Mouse (Mus musculus) brain, embryonic 14.5 days (tissue): Measurements from ENCODE around the gene Tpm1.

Experiments
- CTCF ChIP-seq: fragments of 200-500 bp; IDR thresholded peaks from 2 replicates; pipeline ENCODE4 v1.5.1; 2012; ENCODE audit warnings: inconsistent platforms, mild to moderate bottlenecking, moderate library complexity, borderline replicate concordance; ENCODE audit not compliant: insufficient read depth, insufficient read length; ENCODE audit errors: extremely low read depth
- POLR2A ChIP-seq: fragments of 200-500 bp; IDR thresholded peaks from 2 replicates; pipeline ENCODE4 v1.6.1; 2012; ENCODE audit warnings: mild to moderate bottlenecking, inconsistent platforms, borderline replicate concordance; ENCODE audit not compliant: poor library complexity, insufficient read depth, insufficient read length, severe bottlenecking; ENCODE audit errors: extremely low read depth

DNA sequence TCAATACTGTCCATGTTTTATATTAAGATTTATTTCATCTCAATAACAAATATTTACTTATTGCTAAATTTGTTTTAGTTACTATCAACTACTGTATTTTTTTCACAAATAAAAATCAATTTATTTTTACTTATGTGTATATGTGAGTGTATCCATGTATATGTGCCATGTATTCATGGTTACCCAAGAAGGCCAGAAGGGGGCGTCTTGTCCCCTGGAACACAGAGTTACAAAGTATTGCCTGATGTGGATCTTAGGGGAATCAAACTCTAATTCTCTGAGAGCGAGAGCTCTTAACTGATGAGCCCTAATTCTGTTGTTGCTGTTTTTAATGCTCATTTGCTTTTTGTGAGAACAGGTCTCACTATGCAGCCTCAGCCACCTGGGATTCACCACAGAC is 45.2 kb upstream of the Tpm1 start:
- TF ChIP-seq POLR2A (no peak), CTCF (no peak)
